Mouse (Mus musculus) ES-Bruce4 (cell line): ENCODE measurements at regions not wholly inside any gene's neighbourhood (a gene's known extent, or its start where the extent isn't known, plus 50 kb on each side); places are given as distances from the start of the nearest gene placed in this dataset.

ENCODE experiments used
- H3K27ac ChIP-seq: 2 replicates; pipeline ENCODE4 v1.5.1; 2012; ENCODE audit warnings: low read length, inconsistent platforms; ENCODE audit not compliant: insufficient read depth
- H3K27me3 ChIP-seq: 2 replicates; pipeline ENCODE4 v1.6.1; 2012; ENCODE audit warnings: mild to moderate bottlenecking, low read length, inconsistent platforms; ENCODE audit not compliant: control insufficient read depth, poor library complexity, insufficient read depth, severe bottlenecking
- H3K36me3 ChIP-seq: 2 replicates; pipeline ENCODE4 v1.6.1; 2012; ENCODE audit warnings: inconsistent platforms, mild to moderate bottlenecking, low read length, moderate library complexity; ENCODE audit not compliant: control insufficient read depth, poor library complexity, insufficient read depth, severe bottlenecking
- H3K4me1 ChIP-seq: one replicate; pipeline ENCODE4 v1.8.1; 2011; ENCODE audit warnings: low read length; ENCODE audit not compliant: control insufficient read depth, insufficient read depth
- H3K4me3 ChIP-seq: 2 replicates; pipeline ENCODE4 v1.5.1; 2011; ENCODE audit warnings: low read depth, mild to moderate bottlenecking, low read length
- H3K9ac ChIP-seq: 2 replicates; pipeline ENCODE4 v1.6.1; 2012; ENCODE audit warnings: low read depth, mild to moderate bottlenecking, inconsistent platforms; ENCODE audit not compliant: poor library complexity, severe bottlenecking
- H3K9me3 ChIP-seq: replicated peaks from 2 replicates; pipeline ENCODE4 v1.6.1; 2012; ENCODE audit warnings: mild to moderate bottlenecking, low read length, inconsistent platforms; ENCODE audit not compliant: control insufficient read depth, poor library complexity, insufficient read depth, severe bottlenecking
- CTCF ChIP-seq: IDR thresholded peaks from one replicate; pipeline ENCODE4 v1.8.1; 2011; ENCODE audit warnings: low read depth, low read length
- EP300 ChIP-seq: IDR thresholded peaks from 2 replicates; pipeline ENCODE4 v1.6.1; 2011; ENCODE audit warnings: low read depth, low read length; ENCODE audit not compliant: insufficient read depth
- POLR2A ChIP-seq: IDR thresholded peaks from one replicate; pipeline ENCODE4 v1.8.1; 2011; ENCODE audit warnings: low read length; ENCODE audit not compliant: insufficient read depth

DNA sequence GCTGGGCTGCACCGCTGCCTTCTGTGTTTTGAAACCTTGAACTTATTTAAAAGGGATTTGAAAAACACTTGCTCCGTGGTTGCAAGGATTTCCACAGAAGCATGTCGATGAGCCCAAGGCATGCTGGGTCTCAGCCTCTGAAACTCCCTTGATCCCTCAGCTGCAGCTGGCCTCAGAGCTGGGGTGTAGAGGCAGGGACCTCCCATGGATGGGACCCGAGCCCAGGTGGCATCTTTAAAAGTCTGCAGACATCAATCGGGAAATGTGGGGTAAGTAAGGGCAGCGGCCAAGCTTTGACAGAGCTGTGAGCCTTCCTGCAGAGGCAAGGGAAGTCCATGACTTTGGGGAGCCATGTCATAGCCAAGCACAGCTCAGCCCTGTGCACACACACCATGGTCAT, 207.1 kb downstream of the Cdc5l start:
- Histone ChIP-seq H3K27me3 (no peaks in the 10 kb centered on the region), H3K4me3 (no peak overlapping the region), H3K27ac (no peak overlapping the region), H3K36me3 (no peaks in the 10 kb centered on the region), H3K4me1 (no peaks in the 10 kb centered on the region), H3K9me3 (no peaks in the 10 kb centered on the region), H3K9ac (no peak overlapping the region)
- TF ChIP-seq EP300 (no peak), POLR2A (no peak), CTCF (no peak)

DNA sequence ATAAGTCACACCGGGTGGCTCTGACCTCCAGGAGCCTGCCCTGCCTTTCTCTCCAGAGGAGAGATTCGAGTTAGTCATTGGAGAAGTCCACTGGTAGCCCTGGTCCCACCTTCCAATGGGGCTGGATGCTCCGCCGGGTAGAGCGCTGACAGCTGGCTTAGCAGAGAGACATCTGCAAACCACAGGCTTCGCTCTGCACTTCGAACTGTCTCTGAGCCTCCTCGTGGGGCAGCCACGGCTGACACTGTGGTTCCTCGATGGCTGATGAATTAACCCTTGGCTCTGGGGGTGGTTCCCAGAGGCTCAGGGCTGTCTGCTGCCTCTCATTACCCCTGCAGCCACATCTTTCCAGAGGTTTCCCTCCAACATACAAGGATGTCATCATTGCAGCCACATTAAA, 211.9 kb downstream of the Cdc5l start:
- H3K27me3 ChIP-seq, result no peaks in the 10 kb centered on the region
- H3K9ac ChIP-seq, result no peak overlapping the region
- H3K27ac ChIP-seq, result no peak overlapping the region
- H3K36me3 ChIP-seq, result no peaks in the 10 kb centered on the region
- H3K4me3 ChIP-seq, result no peak overlapping the region
- no peak for TF ChIP-seq POLR2A
- TF ChIP-seq CTCF, result no peak
- no peak for TF ChIP-seq EP300
- H3K9me3 ChIP-seq, result no peaks in the 10 kb centered on the region
- no peaks in the 10 kb centered on the region for H3K4me1 ChIP-seq

DNA sequence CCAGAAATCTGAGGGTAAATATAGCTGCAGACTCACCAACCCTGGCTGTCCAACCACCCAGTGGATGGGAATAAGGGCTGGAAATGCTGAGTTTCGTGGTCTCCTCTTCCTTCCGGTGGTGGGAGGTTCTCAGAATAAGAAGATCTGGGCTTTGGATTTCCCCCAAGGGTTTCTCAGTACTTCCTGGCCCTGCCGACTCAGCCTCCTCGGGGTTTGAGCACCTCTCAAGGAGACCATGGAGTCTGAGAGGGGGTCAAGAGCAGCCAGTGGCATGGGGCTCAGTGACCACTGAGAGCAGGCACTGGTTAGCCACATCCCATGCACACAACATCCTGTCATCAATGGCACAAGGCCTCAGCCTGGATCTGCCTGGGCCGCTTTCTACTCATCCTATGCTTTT, 216.4 kb downstream of the Cdc5l start:
- H3K9me3 ChIP-seq, result no peaks in the 10 kb centered on the region
- H3K36me3 ChIP-seq, result no peaks in the 10 kb centered on the region
- H3K4me1 ChIP-seq, result no peaks in the 10 kb centered on the region
- H3K4me3 ChIP-seq, result no peak overlapping the region
- TF ChIP-seq POLR2A (no peak), EP300 (no peak), CTCF (no peak)
- H3K27ac ChIP-seq, result no peak overlapping the region
- no peaks in the 10 kb centered on the region for H3K27me3 ChIP-seq
- no peak overlapping the region for H3K9ac ChIP-seq

DNA sequence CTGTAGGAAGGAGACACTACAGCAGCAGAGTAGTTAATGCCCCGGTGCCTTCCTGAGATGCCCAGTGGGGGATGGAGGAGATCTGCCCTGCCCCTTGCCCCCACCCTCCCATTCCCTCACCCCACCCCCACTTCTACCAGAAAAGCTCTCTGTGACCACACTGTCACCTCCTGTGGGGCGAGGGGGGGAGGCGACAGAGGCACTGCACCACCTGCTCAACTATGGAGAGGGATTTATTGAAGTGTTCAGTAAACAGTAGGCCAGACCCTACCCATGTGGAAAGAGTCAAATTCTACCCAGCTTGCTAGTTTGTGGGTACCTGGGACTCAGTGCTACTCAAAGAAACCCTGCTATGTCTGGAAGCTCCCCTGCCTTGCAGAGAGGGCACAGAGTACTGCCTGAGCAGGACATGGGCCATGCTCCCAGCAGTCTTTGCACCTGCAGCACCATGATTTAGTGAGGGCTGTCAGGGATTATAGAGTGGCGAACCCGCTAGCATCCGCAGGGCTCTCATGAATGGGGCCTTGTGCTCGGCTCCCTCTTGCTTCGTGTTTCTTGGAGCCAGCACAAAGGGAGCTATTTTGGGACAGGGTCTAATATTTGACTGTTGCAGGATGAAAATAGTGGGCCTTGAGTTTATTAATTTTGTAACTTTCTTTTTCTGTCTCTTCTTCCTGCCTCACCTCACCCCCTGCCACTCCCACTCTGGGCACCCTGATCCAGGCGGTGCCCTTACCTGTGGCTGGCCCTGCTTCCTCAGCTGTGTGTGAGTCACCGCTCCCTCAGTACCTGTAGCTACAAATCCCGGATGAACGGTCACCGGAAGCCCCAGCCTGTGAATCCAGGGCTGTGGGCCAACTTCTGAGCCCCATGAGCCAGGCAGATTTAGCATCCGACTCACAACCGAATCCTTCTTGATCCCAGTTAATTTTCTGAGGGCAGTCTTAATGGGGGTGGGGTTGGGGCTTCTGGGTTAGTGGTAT, 218.2 kb downstream of the Cdc5l start:
- no peaks in the 10 kb centered on the region for H3K9me3 ChIP-seq
- no peaks in the 10 kb centered on the region for H3K27me3 ChIP-seq
- no peaks in the 10 kb centered on the region for H3K4me1 ChIP-seq
- no peak for TF ChIP-seq EP300
- no peak for TF ChIP-seq POLR2A
- no peak for TF ChIP-seq CTCF
- no peaks in the 10 kb centered on the region for H3K36me3 ChIP-seq
- no peak overlapping the region for H3K9ac ChIP-seq
- H3K4me3 ChIP-seq, result no peak overlapping the region
- H3K27ac ChIP-seq, result no peak overlapping the region

DNA sequence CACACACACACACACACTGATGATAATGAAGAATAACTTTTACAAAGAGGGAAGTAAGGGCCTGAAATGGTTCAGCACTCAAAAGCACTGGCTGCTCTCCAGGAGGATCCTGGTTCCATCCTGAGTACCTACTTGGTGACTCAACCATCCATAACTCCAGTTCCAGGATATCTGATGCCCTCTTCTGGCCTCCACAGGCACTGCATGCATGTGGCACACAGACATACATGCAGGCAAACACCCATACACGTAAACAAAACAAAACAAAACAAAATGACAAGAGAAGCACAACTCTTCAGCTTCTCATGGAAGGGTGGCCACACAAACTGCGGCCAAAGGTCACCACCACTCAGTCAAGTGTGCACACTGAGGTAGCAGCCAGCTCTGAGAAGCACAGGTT, 222.6 kb downstream of the Cdc5l start:
- Histone ChIP-seq H3K27me3 (no peaks in the 10 kb centered on the region), H3K4me3 (no peak overlapping the region), H3K4me1 (no peaks in the 10 kb centered on the region), H3K9me3 (no peaks in the 10 kb centered on the region), H3K9ac (no peak overlapping the region), H3K27ac (no peak overlapping the region), H3K36me3 (no peaks in the 10 kb centered on the region)
- TF ChIP-seq CTCF, result peak; percentile 54
- no peak for TF ChIP-seq POLR2A

DNA sequence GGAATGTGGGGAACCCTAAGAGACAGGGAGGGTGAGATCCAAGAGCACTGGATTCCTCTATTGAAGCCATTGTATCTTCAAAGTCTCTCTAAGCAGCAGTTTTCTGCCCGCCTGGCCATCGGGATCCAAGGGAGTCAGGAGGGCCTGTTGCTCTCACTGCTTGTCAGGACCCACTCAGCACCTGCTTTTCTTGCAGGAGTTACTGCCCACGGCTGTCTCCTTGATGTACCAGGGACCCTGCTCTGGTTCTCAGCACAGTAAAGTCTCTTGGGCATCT, 224.2 kb downstream of the Cdc5l start:
- H3K27ac ChIP-seq, result no peak overlapping the region
- TF ChIP-seq POLR2A (no peak), EP300 (no peak), CTCF (no peak)

More for the DNA sequence above, 224.2 kb downstream of the Cdc5l start:
- Histone ChIP-seq H3K27me3 (no peaks in the 10 kb centered on the region), H3K36me3 (no peaks in the 10 kb centered on the region), H3K4me3 (no peak overlapping the region), H3K9me3 (no peaks in the 10 kb centered on the region), H3K9ac (no peak overlapping the region), H3K4me1 (no peaks in the 10 kb centered on the region)
